Mouse (Mus musculus) neural tube, embryonic 11.5 days (tissue): ENCODE measurements at regions not wholly inside any gene's neighbourhood (a gene's known extent, or its start where the extent isn't known, plus 50 kb on each side); places are given as distances from the start of the nearest gene placed in this dataset.

Experiments used
- ATAC-seq: fragments of 200-750 bp; cut with Nextera tagmentation; 2 replicates; pipeline ENCODE4 v1.8.0; 2017; ENCODE audit warnings: moderate number of reproducible peaks, mild to moderate bottlenecking, moderate TSS enrichment, moderate library complexity; ENCODE audit not compliant: insufficient read depth, low FRiP score, low TSS enrichment
- DNase-seq: peaks from one replicate; pipeline ENCODE4 v3.0.0-alpha.2; 2015; ENCODE audit warnings: low spot score
- H3K27ac ChIP-seq: fragments of 300-500 bp; sonication (generic); 2 replicates; pipeline ENCODE4 v1.5.1; 2014; ENCODE audit warnings: low read depth, mild to moderate bottlenecking, low read length
- H3K27me3 ChIP-seq: fragments of 300-500 bp; sonication (generic); 2 replicates; pipeline ENCODE4 v1.6.1; 2014; ENCODE audit warnings: mild to moderate bottlenecking, low read length, mixed read lengths; ENCODE audit not compliant: control insufficient read depth, insufficient read depth
- H3K36me3 ChIP-seq: fragments of 300-500 bp; sonication (generic); 2 replicates; pipeline ENCODE4 v1.6.1; 2014; ENCODE audit warnings: mild to moderate bottlenecking, low read length, moderate library complexity, mixed read lengths; ENCODE audit not compliant: control insufficient read depth, insufficient read depth
- H3K4me1 ChIP-seq: fragments of 300-500 bp; sonication (generic); 2 replicates; pipeline ENCODE4 v1.6.1; 2014; ENCODE audit warnings: low read length, mixed read lengths; ENCODE audit not compliant: control insufficient read depth, insufficient read depth
- H3K4me2 ChIP-seq: fragments of 300-500 bp; sonication (generic); 2 replicates; pipeline ENCODE4 v1.6.1; 2014; ENCODE audit warnings: low read depth, mild to moderate bottlenecking, moderate library complexity
- H3K4me3 ChIP-seq: fragments of 300-500 bp; sonication (generic); 2 replicates; pipeline ENCODE4 v1.5.1; 2014; ENCODE audit warnings: low read depth, low read length
- H3K9ac ChIP-seq: fragments of 300-500 bp; sonication (generic); 2 replicates; pipeline ENCODE4 v1.6.1; 2014; ENCODE audit warnings: mild to moderate bottlenecking, low read length
- H3K9me3 ChIP-seq: fragments of 300-500 bp; sonication (generic); 2 replicates; pipeline ENCODE4 v1.6.1; 2016; ENCODE audit warnings: low read length; ENCODE audit not compliant: control insufficient read depth
- WGBS: fragments of 180-500 bp; shearing (Covaris S2); extraction: QIAGEN DNeasy Blood & Tissue Kit; methylation state at CpG from one replicate; pipeline ENCODE4 v1.1.7; 2014; 5-methylcytosine and 5-hydroxymethylcytosine counted together

DNA sequence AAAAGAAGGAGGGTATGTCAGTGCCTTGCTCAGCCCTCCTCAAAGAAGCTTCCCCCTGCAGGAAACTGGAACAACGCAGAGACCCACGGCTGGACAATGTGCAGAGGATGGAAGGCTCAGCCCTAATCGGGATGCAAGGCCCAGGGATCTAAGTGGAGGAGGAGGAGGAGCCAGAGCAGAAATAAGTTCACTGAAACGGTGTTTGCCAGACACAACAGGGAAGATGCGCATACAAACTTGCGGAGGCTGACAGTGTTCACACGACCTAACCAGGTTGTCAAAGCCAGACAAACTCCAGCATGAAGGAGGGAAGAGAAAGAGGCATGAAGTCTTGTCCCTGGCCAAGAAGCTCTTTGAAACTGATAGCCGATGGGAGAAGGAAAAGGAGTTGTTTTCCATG, 98.3 kb downstream of the Sall1 start:
- Histone ChIP-seq H3K27ac (no peak overlapping the region), H3K4me2 (no peak overlapping the region), H3K4me1 (no peaks in the 10 kb centered on the region), H3K4me3 (no peak overlapping the region), H3K36me3 (no peaks in the 10 kb centered on the region), H3K9me3 (no peaks in the 10 kb centered on the region), H3K27me3 (no peaks in the 10 kb centered on the region), H3K9ac (no peak overlapping the region)
- ATAC-seq (no peak), DNase-seq (no peak)
- WGBS = 64% methylated on average over 8 of the region's 8 CpGs

- Histone ChIP-seq H3K27ac (no peak overlapping the region), H3K9me3 (no peaks in the 10 kb centered on the region), H3K36me3 (no peaks in the 10 kb centered on the region), H3K4me1 (no peaks in the 10 kb centered on the region; the same call in 1 of the 2 replicates), H3K27me3 (no peaks in the 10 kb centered on the region), H3K4me2 (no peak overlapping the region), H3K9ac (no peak overlapping the region), H3K4me3 (no peak overlapping the region)
- ATAC-seq = no peak
- 47% methylated on average over 4 of the region's 4 CpGs for WGBS
- peak; percentile 25 for DNase-seq
These were observed 99.9 kb downstream of the Sall1 start for GRCm38 (mm10) chr8:88944038-88944437.

GRCm38 (mm10) chr8:88939071-88939746, 104.8 kb downstream of the Sall1 start:
- Histone ChIP-seq H3K36me3 (no peaks in the 10 kb centered on the region), H3K4me2 (no peak overlapping the region), H3K4me3 (no peak overlapping the region), H3K4me1 (no peaks in the 10 kb centered on the region; the same call in 1 of the 2 replicates), H3K27ac (no peak overlapping the region), H3K9ac (no peak overlapping the region), H3K27me3 (no peaks in the 10 kb centered on the region), H3K9me3 (no peaks in the 10 kb centered on the region)
- peak; percentile 44 for DNase-seq
- ATAC-seq = peak; percentile 86
- WGBS = 32% methylated on average over 16 of the region's 16 CpGs

GRCm38 (mm10) chr8:88934708-88935107, 109.3 kb downstream of the Sall1 start:
- WGBS = 91% methylated on average over 5 of the region's 5 CpGs
- Histone ChIP-seq H3K27ac (no peak overlapping the region), H3K36me3 (no peaks in the 10 kb centered on the region), H3K4me1 (no peaks in the 10 kb centered on the region; the same call in 1 of the 2 replicates), H3K9me3 (no peaks in the 10 kb centered on the region), H3K27me3 (no peaks in the 10 kb centered on the region), H3K4me3 (no peak overlapping the region), H3K9ac (no peak overlapping the region), H3K4me2 (no peak overlapping the region)
- ATAC-seq = no peak
- no peak for DNase-seq

GRCm38 (mm10) chr8:88931050-88931449, 112.9 kb downstream of the Sall1 start:
- no peak for ATAC-seq
- no peaks in the 10 kb centered on the region for H3K27me3 ChIP-seq
- no peaks in the 10 kb centered on the region for H3K4me1 ChIP-seq
- no peak for DNase-seq
- H3K27ac ChIP-seq = no peak overlapping the region
- H3K9me3 ChIP-seq = no peaks in the 10 kb centered on the region
- H3K4me3 ChIP-seq = no peak overlapping the region
- 60% methylated on average over 5 of the region's 5 CpGs for WGBS
- no peak overlapping the region for H3K4me2 ChIP-seq
- H3K9ac ChIP-seq = no peak overlapping the region
- no peaks in the 10 kb centered on the region for H3K36me3 ChIP-seq

DNA sequence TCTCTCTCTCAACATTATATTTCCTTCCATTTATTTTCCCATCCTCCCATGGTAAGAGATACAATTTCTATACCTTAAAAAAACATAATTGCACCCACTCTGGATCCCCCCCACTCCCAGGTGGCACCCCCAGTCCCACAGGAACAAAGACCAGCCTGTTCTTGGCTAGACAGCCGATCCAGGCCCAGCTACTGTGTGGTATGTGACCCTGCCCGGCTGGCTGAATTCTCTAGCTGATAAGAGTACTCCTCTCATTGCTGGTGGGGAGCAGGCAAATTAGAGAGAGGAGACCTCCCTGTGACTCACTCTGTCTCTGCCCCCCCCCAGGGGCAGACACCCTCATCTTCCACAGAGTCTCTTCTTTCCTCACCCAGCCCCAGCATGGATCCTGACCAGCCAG, 113.6 kb downstream of the Sall1 start:
- no peaks in the 10 kb centered on the region for H3K4me1 ChIP-seq
- no peak for ATAC-seq
- H3K4me3 ChIP-seq = no peak overlapping the region
- no peaks in the 10 kb centered on the region for H3K9me3 ChIP-seq
- H3K36me3 ChIP-seq = no peaks in the 10 kb centered on the region
- 67% methylated on average over 2 of the region's 2 CpGs for WGBS
- H3K27me3 ChIP-seq = no peaks in the 10 kb centered on the region
- H3K27ac ChIP-seq = no peak overlapping the region
- H3K9ac ChIP-seq = no peak overlapping the region
- no peak for DNase-seq
- no peak overlapping the region for H3K4me2 ChIP-seq

DNA sequence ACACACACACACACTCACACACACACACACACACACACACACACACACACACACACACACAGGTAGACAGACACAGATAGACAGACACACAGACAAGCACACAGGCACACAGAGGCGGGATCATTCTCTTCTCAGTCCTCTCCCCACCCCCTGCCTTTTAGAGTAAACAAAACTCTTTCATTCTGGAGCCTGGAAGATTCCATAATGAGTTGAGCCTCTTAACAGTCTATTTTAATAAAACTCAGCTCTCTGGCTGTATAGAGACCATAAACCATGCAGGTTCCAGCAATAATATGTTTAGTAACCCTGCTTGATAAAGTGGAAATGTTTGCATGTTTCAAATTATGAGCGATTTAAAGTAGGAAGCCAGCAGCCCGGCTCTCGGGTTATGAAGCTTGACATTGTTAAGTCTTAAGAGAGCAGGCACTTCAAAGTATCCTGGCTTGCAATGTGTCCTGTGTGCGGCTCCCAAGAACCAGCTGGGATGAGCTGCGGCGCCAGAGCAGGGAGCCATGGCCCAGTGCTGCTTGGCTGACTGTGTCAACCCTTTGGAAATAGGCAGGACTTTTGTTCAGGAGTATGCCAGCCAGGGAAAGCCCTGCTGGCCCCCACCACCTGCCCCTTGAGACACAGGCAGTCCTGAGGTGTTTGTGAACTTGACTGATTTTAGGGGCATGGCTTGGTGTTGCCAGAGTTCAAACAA, 115.1 kb downstream of the Sall1 start:
- no peak for DNase-seq
- 62% methylated on average over 7 of the region's 7 CpGs for WGBS
- Histone ChIP-seq H3K9me3 (no peaks in the 10 kb centered on the region), H3K27ac (no peak overlapping the region), H3K36me3 (no peaks in the 10 kb centered on the region), H3K9ac (no peak overlapping the region; the same call in 1 of the 2 replicates), H3K4me3 (no peak overlapping the region), H3K4me1 (no peaks in the 10 kb centered on the region), H3K27me3 (no peaks in the 10 kb centered on the region), H3K4me2 (no peak overlapping the region)
- no peak for ATAC-seq

GRCm38 (mm10) chr8:88922840-88923239, 121.1 kb downstream of the Sall1 start:
- H3K9ac ChIP-seq = no peak overlapping the region
- no peak for ATAC-seq
- no peak overlapping the region for H3K4me2 ChIP-seq
- no peaks in the 10 kb centered on the region for H3K27me3 ChIP-seq
- DNase-seq = no peak
- H3K36me3 ChIP-seq = no peaks in the 10 kb centered on the region
- H3K27ac ChIP-seq = no peak overlapping the region
- no peaks in the 10 kb centered on the region for H3K9me3 ChIP-seq
- H3K4me1 ChIP-seq = no peaks in the 10 kb centered on the region
- no peak overlapping the region for H3K4me3 ChIP-seq
- 76% methylated on average over 7 of the region's 7 CpGs for WGBS

- ATAC-seq (no peak), DNase-seq (no peak)
- no peak overlapping the region for H3K9ac ChIP-seq
- WGBS = 82% methylated on average over 4 of the region's 4 CpGs
- no peaks in the 10 kb centered on the region for H3K36me3 ChIP-seq
- no peaks in the 10 kb centered on the region for H3K9me3 ChIP-seq
- no peak overlapping the region for H3K4me3 ChIP-seq
- no peak overlapping the region for H3K27ac ChIP-seq
- no peaks in the 10 kb centered on the region for H3K27me3 ChIP-seq
- H3K4me2 ChIP-seq = no peak overlapping the region
- no peaks in the 10 kb centered on the region for H3K4me1 ChIP-seq
These were observed 122.0 kb downstream of the Sall1 start for GRCm38 (mm10) chr8:88921967-88922366.
